Mouse (Mus musculus) common myeloid progenitor, adult 5-6 weeks (primary cell): ENCODE results near the gene Adam10. TPM values are rescaled to one million over a fixed set of nuclear protein-coding genes. Genes with fewer than 3 reads are reported as not detected.

Experiments used
- total RNA-seq: library from RNA; stranded (forward); fragments of 200-1000, 187-1606 nt; gene quantifications from 2 replicates; pipeline ENCODE4 v1.2.3, GENCODE M21; 2017

Adam10 gene
- total RNA-seq, 1 experiment from 2014 or later, result 101 TPM

Other genes starting within 250 kb of the Adam10 start
- gene Rnf111, start 175.3 kb upstream of the Adam10 start, total RNA-seq, result 31.3 and 38.7 TPM in 2 replicates
- gene Sltm, start 136.2 kb upstream of the Adam10 start, total RNA-seq, result 114 and 131 TPM in 2 replicates
- gene Gm10642, start 22.7 kb upstream of the Adam10 start, total RNA-seq, result 0.63 TPM in 1 of 2 replicates, not detected in the other
- gene Mindy2, start 21.8 kb upstream of the Adam10 start, total RNA-seq, result 12.0 and 15.4 TPM in 2 replicates